Mouse (Mus musculus): ENCODE measurements around the gene Zfp648. TPM values are rescaled to one million over a fixed set of nuclear protein-coding genes. Genes with fewer than 3 reads are reported as not detected.
A peak's percentile ranks its signal among the peaks of the same experiment; 100 is the strongest.

Gene Zfp648
- polyA plus RNA-seq, 1 experiment from 2014 or later, result 0.66 TPM

DNA sequence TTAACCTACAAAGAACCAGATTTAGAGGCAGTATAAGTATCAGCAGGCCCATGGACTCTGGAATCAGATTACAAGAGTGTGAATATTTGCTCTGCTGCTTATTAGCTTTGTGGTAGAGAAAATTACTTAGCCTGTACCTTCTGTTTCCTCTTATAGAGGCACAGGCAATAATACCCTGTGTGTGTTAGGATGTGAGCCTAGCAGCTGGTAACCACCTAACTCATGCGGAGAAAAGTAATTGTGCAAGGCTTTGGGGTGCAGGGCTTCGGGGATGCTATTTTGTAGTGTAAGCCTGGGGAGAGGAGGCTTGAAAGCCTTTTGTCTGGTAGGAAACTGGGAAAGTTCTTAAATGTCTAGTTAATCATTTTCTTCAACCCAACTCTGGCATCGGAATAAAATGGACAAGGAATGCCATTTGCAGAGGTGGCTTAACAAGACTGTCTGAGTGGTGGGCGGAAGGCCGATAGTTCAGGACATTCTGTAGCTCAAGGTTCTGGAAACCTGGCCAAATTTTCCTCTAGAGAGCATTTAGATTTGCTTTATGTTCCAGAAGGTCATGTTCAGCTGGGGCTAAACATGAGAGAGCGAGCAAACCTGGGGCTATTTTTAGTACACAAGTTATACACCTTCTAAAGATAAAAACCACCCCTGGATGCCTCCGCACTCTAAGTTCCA lies 17.8 kb upstream of the Zfp648 start:
- Histone ChIP-seq H3K9me3 (no peaks in the 10 kb centered on the region), H3K9ac (no peak overlapping the region), H3K36me3 (no peaks in the 10 kb centered on the region), H3K4me2 (no peak overlapping the region), H3K27me3 (no peaks in the 10 kb centered on the region), H3K4me1 (peaks cover 5% of the 10 kb centered on the region; the same call in 1 of the 2 replicates), H3K4me3 (no peak overlapping the region), H3K27ac (no peak overlapping the region)
- 74% methylated on average over 7 of the region's 7 CpGs for WGBS
- no peak for ATAC-seq (ENCODE audit: insufficient number of reproducible peaks, insufficient read depth, low FRiP score, low TSS enrichment, low read depth)

DNA sequence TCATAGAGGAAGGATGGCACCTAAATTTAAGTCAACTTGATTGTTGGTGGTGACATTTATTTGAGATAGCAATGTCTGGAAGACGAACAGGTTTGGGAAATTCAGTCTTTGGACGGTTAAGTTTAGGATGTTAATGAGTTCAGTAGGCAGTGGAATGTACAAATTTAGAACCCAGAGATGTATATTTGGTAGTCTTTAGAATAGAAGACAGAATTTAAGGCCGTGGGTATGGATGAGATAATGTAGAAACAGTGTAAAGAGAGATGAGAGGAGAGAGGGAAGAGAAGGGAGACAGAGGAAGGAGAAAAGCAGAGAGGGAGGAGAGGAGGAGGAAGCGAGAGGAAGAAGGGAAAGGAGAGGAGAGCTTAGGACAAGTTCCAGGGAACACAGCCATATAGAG lies 12.8 kb upstream of the Zfp648 start:
- Histone ChIP-seq H3K36me3 (no peaks in the 10 kb centered on the region), H3K4me1 (peaks cover 11% of the 10 kb centered on the region), H3K27ac (no peak overlapping the region), H3K9me3 (no peaks in the 10 kb centered on the region), H3K27me3 (no peaks in the 10 kb centered on the region), H3K9ac (no peak overlapping the region), H3K4me3 (no peak overlapping the region), H3K4me2 (no peak overlapping the region)
- 74% methylated on average over 4 of the region's 4 CpGs for WGBS
- no peak for ATAC-seq (ENCODE audit: insufficient number of reproducible peaks, insufficient read depth, low FRiP score, low TSS enrichment, low read depth)

DNA sequence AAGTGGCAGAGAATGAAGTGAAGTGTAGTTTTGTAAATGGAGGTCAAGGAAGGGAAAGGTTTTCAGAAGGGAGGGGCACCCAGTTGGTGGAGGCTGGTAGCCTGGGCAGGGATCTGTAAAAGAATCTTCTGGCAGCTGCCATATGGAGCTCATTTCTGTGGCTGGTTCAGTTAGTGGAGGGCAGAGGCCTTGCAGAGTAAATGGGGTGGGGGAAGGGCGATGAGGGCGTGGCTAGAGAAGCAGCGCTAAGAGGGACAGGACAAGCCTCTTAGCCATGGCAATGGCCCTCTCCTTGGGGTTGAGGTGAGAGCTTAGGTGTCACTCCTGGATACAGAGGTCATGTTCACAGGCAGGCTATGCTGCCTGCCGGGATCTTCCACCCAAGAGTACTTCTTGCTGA lies 12.4 kb upstream of the Zfp648 start:
- Histone ChIP-seq H3K36me3 (no peaks in the 10 kb centered on the region), H3K9me3 (no peaks in the 10 kb centered on the region), H3K9ac (no peak overlapping the region), H3K4me2 (no peak overlapping the region), H3K27me3 (no peaks in the 10 kb centered on the region), H3K4me1 (peaks cover 11% of the 10 kb centered on the region), H3K27ac (0 out of 2 replicates have a peak overlapping the region, but pooled peaks have one; percentile 11), H3K4me3 (no peak overlapping the region)
- ATAC-seq (ENCODE audit: insufficient number of reproducible peaks, insufficient read depth, low FRiP score, low TSS enrichment, low read depth), result 0 out of 2 replicates have a peak, but pooled peaks have one; percentile 8
- WGBS, result 17% methylated on average over 4 of the region's 4 CpGs

- Histone ChIP-seq H3K4me3 (no peak overlapping the region), H3K36me3 (no peaks in the 10 kb centered on the region), H3K27me3 (no peaks in the 10 kb centered on the region), H3K9me3 (no peaks in the 10 kb centered on the region), H3K27ac (peak overlapping the region; percentile 28; the same call in 1 of the 2 replicates), H3K9ac (no peak overlapping the region), H3K4me2 (no peak overlapping the region), H3K4me1 (peaks cover 11% of the 10 kb centered on the region)
- peak; percentile 77; the same call in 1 of the 2 replicates for ATAC-seq (ENCODE audit: insufficient number of reproducible peaks, insufficient read depth, low FRiP score, low TSS enrichment, low read depth)
- WGBS, result 34% methylated on average over 14 of the region's 18 CpGs
Measured at GRCm38 (mm10) chr1:154189842-154190530, 11.0 kb upstream of the Zfp648 start.

- no peak for ATAC-seq (ENCODE audit: insufficient number of reproducible peaks, insufficient read depth, low FRiP score, low TSS enrichment, low read depth)
- H3K4me2 ChIP-seq, result no peak overlapping the region
- no peak overlapping the region for H3K9ac ChIP-seq
- H3K27ac ChIP-seq, result no peak overlapping the region
- no peaks in the 10 kb centered on the region for H3K36me3 ChIP-seq
- peaks cover 12% of the 10 kb centered on the region for H3K4me1 ChIP-seq
- WGBS, result 82% methylated on average over 10 of the region's 10 CpGs
- H3K9me3 ChIP-seq, result no peaks in the 10 kb centered on the region
- H3K4me3 ChIP-seq, result no peak overlapping the region
- H3K27me3 ChIP-seq, result peaks cover 19% of the 10 kb centered on the region
Measured at GRCm38 (mm10) chr1:154198896-154199295, 2.1 kb upstream of the Zfp648 start.

- 61% methylated on average over 8 of the region's 8 CpGs for WGBS
- no peak overlapping the region for H3K9ac ChIP-seq
- H3K36me3 ChIP-seq, result no peaks in the 10 kb centered on the region
- no peak overlapping the region for H3K27ac ChIP-seq
- peaks cover 24% of the 10 kb centered on the region for H3K4me1 ChIP-seq
- no peaks in the 10 kb centered on the region for H3K9me3 ChIP-seq
- peaks cover 48% of the 10 kb centered on the region for H3K27me3 ChIP-seq
- ATAC-seq (ENCODE audit: insufficient number of reproducible peaks, insufficient read depth, low FRiP score, low TSS enrichment, low read depth), result no peak
- no peak overlapping the region for H3K4me3 ChIP-seq
- H3K4me2 ChIP-seq, result no peak overlapping the region
Measured at GRCm38 (mm10) chr1:154202580-154202979, 1.6 kb downstream of the Zfp648 start.

- H3K4me2 ChIP-seq, result no peak overlapping the region
- H3K9ac ChIP-seq, result no peak overlapping the region
- H3K27me3 ChIP-seq, result peaks cover 48% of the 10 kb centered on the region
- H3K4me1 ChIP-seq, result peaks cover 24% of the 10 kb centered on the region
- H3K27ac ChIP-seq, result no peak overlapping the region
- H3K36me3 ChIP-seq, result no peaks in the 10 kb centered on the region
- WGBS, result 91% methylated on average over 5 of the region's 5 CpGs
- no peak overlapping the region for H3K4me3 ChIP-seq
- no peak for ATAC-seq (ENCODE audit: insufficient number of reproducible peaks, insufficient read depth, low FRiP score, low TSS enrichment, low read depth)
- no peaks in the 10 kb centered on the region for H3K9me3 ChIP-seq
Measured at GRCm38 (mm10) chr1:154203386-154203785, 2.4 kb downstream of the Zfp648 start.

- Histone ChIP-seq H3K4me1 (peaks cover 24% of the 10 kb centered on the region), H3K9ac (peak overlapping the region; percentile 27; the same call in 1 of the 2 replicates), H3K27me3 (peaks cover 48% of the 10 kb centered on the region), H3K27ac (no peak overlapping the region), H3K4me3 (peak overlapping the region; percentile 40), H3K4me2 (peak overlapping the region; percentile 64), H3K9me3 (no peaks in the 10 kb centered on the region), H3K36me3 (no peaks in the 10 kb centered on the region)
- ATAC-seq (ENCODE audit: insufficient number of reproducible peaks, insufficient read depth, low FRiP score, low TSS enrichment, low read depth), result no peak
- WGBS, result 9% methylated on average over 66 of the region's 66 CpGs
Measured at GRCm38 (mm10) chr1:154204652-154205573, 3.9 kb downstream of the Zfp648 start.

DNA sequence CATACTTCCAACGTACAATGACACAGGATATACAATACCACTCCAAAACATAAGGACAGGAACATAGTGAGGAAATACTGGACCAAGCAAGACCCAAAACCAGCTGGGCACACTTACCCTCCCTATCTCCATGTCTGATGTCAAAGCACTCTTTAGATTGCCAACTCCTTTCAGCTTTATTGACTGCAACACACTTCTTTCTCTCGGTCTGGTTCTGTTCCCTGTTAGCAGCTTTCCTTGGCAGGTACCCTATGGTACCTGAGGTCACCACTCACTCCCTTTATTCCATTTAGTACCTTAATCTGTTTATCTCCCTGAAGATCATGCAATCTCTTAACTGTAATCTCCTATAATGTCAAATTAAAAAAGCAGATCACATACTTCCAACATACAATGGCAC lies 19.0 kb downstream of the Zfp648 start:
- WGBS, result 67% methylated on average over 2 of the region's 2 CpGs
- Histone ChIP-seq H3K4me1 (no peaks in the 10 kb centered on the region), H3K9me3 (no peaks in the 10 kb centered on the region), H3K4me3 (no peak overlapping the region), H3K4me2 (no peak overlapping the region), H3K36me3 (no peaks in the 10 kb centered on the region), H3K9ac (no peak overlapping the region), H3K27me3 (no peaks in the 10 kb centered on the region), H3K27ac (no peak overlapping the region)
- ATAC-seq (ENCODE audit: insufficient number of reproducible peaks, insufficient read depth, low FRiP score, low TSS enrichment, low read depth), result no peak

DNA sequence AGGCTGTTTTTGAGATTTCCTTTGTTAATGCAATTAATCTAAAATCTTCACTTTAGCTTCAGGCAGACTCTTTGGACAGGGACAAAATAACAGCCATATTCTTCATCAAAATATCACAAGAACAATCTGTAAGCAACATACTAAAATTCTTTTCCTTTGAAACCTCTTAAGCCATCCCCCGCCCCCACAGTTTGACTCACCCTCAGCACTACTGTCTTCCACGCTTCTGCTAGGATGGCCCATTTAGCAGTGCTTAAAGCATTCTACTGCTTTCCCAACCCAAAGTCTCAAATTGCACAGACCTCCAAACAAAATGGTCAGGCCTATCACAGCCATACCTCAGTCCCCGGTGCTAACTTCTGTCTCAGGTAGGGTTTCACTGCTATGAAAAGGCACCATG lies 19.6 kb downstream of the Zfp648 start:
- ATAC-seq (ENCODE audit: insufficient number of reproducible peaks, insufficient read depth, low FRiP score, low TSS enrichment, low read depth), result no peak
- no peaks in the 10 kb centered on the region for H3K36me3 ChIP-seq
- no peak overlapping the region for H3K9ac ChIP-seq
- H3K4me2 ChIP-seq, result no peak overlapping the region
- H3K27me3 ChIP-seq, result no peaks in the 10 kb centered on the region
- no peak overlapping the region for H3K4me3 ChIP-seq
- H3K4me1 ChIP-seq, result no peaks in the 10 kb centered on the region
- no peaks in the 10 kb centered on the region for H3K9me3 ChIP-seq
- H3K27ac ChIP-seq, result no peak overlapping the region
- 84% methylated on average over 3 of the region's 3 CpGs for WGBS

- 25% methylated on average over 1 of the region's 1 CpGs for WGBS
- H3K4me3 ChIP-seq, result no peak overlapping the region
- H3K36me3 ChIP-seq, result no peaks in the 10 kb centered on the region
- ATAC-seq (ENCODE audit: insufficient number of reproducible peaks, insufficient read depth, low FRiP score, low TSS enrichment, low read depth), result no peak
- no peaks in the 10 kb centered on the region for H3K9me3 ChIP-seq
- no peaks in the 10 kb centered on the region for H3K4me1 ChIP-seq
- no peak overlapping the region for H3K4me2 ChIP-seq
- H3K9ac ChIP-seq, result no peak overlapping the region
- H3K27me3 ChIP-seq, result no peaks in the 10 kb centered on the region
- H3K27ac ChIP-seq, result no peak overlapping the region
Measured at GRCm38 (mm10) chr1:154223807-154224207, 22.8 kb downstream of the Zfp648 start.

Data from embryonic facial prominence, embryonic 13.5 days (tissue).